In genomic region chr7:118766119-118766833, GRCm38 (mm10) we compare ENCODE assay signal across 8 mouse cellular contexts. TPM values are rescaled to one million over a fixed set of nuclear protein-coding genes. Genes with fewer than 3 reads are reported as not detected.
DNase-seq lines count a peak whose midpoint lies in the region; ATAC-seq lines count a peak whose summit lies in the region.

No protein-coding gene starts in this region.

- no peak overlapping the region for H3K4me2 ChIP-seq in forebrain, embryonic 11.5 days (ENCODE audit: low read depth, low read length, severe bottlenecking)
- peak overlapping the region; percentile 32; the same call in 1 of the 2 replicates for H3K4me2 ChIP-seq in hindbrain, embryonic 16.5 days (ENCODE audit: low read length)
- H3K4me2 ChIP-seq in midbrain, embryonic 14.5 days (ENCODE audit: low read length): no peak overlapping the region

- H3K27me3 ChIP-seq in forebrain, embryonic 11.5 days (ENCODE audit: control insufficient read depth, insufficient read depth, low read length): no peaks in the 10 kb centered on the region
- H3K27me3 ChIP-seq in hindbrain, embryonic 16.5 days (replicated peaks; ENCODE audit: control insufficient read depth, insufficient read depth, low read length): no peaks in the 10 kb centered on the region
- no peaks in the 10 kb centered on the region for H3K27me3 ChIP-seq in midbrain, embryonic 14.5 days (ENCODE audit: control insufficient read depth, insufficient read depth, low read length)

- no peak overlapping the region for H3K4me3 ChIP-seq in forebrain, embryonic 11.5 days (ENCODE audit: low read depth, low read length)
- no peak overlapping the region for H3K4me3 ChIP-seq in hindbrain, embryonic 16.5 days (ENCODE audit: low read length)
- H3K4me3 ChIP-seq in midbrain, embryonic 14.5 days (replicated peaks; ENCODE audit: low read depth, low read length): no peak overlapping the region

- H3K36me3 ChIP-seq in forebrain, embryonic 11.5 days (ENCODE audit: control insufficient read depth, insufficient read depth, low read length): no peaks in the 10 kb centered on the region
- H3K36me3 ChIP-seq in hindbrain, embryonic 16.5 days (ENCODE audit: control insufficient read depth, insufficient read depth, low read length): peaks cover 16% of the 10 kb centered on the region
- peaks cover 61% of the 10 kb centered on the region for H3K36me3 ChIP-seq in midbrain, embryonic 14.5 days (ENCODE audit: control insufficient read depth, insufficient read depth, low read length)

- H3K9me3 ChIP-seq in forebrain, embryonic 11.5 days (ENCODE audit: control insufficient read depth, low read length): no peaks in the 10 kb centered on the region
- no peaks in the 10 kb centered on the region for H3K9me3 ChIP-seq in hindbrain, embryonic 16.5 days (ENCODE audit: control insufficient read depth, low read length)
- H3K9me3 ChIP-seq in midbrain, embryonic 14.5 days (ENCODE audit: control insufficient read depth, low read length): no peaks in the 10 kb centered on the region

- H3K9ac ChIP-seq in forebrain, embryonic 11.5 days (ENCODE audit: low read length): no peak overlapping the region; the same call in 1 of the 2 replicates
- peak overlapping the region; percentile 41; the same call in 1 of the 2 replicates for H3K9ac ChIP-seq in hindbrain, embryonic 16.5 days (ENCODE audit: low read depth, low read length)
- no peak overlapping the region for H3K9ac ChIP-seq in midbrain, embryonic 14.5 days (replicated peaks; ENCODE audit: low read length)

- peak; percentile 73; the same call in 1 of the 2 replicates for ATAC-seq in forebrain, embryonic 11.5 days (replicated peaks; ENCODE audit: low FRiP score)
- peak; percentile 89 for ATAC-seq in hindbrain, embryonic 16.5 days
- peak; percentile 63 for ATAC-seq in midbrain, embryonic 14.5 days (ENCODE audit: low FRiP score, low TSS enrichment)

- peak; percentile 21 for DNase-seq in ovary, postnatal 10 days (ENCODE audit: low spot score)
- no peak for DNase-seq in ovary, adult 18-20 months (ENCODE audit: low spot score)
- peak; percentile 48 for DNase-seq in c-Kit-negative CD71-positive TER-119-positive erythroid progenitor cells, embryonic 14.5 days (ENCODE audit: low read depth, low spot score)
- DNase-seq in forebrain, embryonic 11.5 days (ENCODE audit: low spot score): peak; percentile 73
- peak; percentile 42 to 59 for DNase-seq in left cerebral cortex, adult 8-10 months (ENCODE audit: low spot score in 2 of 2)
- peak; percentile 92 for DNase-seq in midbrain, embryonic 14.5 days
- peak; percentile 41 to 75 for DNase-seq in spleen, postnatal 10 days (ENCODE audit: low spot score in 2 of 2)

- 62% methylated on average over 18 of the region's 18 CpGs for WGBS in forebrain, embryonic 11.5 days
- WGBS in hindbrain, embryonic 16.5 days: 42% methylated on average over 18 of the region's 18 CpGs
- WGBS in midbrain, embryonic 14.5 days: 59% methylated on average over 18 of the region's 18 CpGs

- H3K4me1 ChIP-seq in forebrain, embryonic 11.5 days (replicated peaks; ENCODE audit: control insufficient read depth, insufficient read depth, low read length): no peaks in the 10 kb centered on the region
- peaks cover 5% of the 10 kb centered on the region for H3K4me1 ChIP-seq in hindbrain, embryonic 16.5 days (ENCODE audit: control insufficient read depth, insufficient read depth, low read depth, low read length)
- H3K4me1 ChIP-seq in midbrain, embryonic 14.5 days (ENCODE audit: control insufficient read depth, insufficient read depth, low read length): no peaks in the 10 kb centered on the region

- H3K27ac ChIP-seq in forebrain, embryonic 11.5 days (ENCODE audit: low read depth, low read length): no peak overlapping the region
- peak overlapping the region; percentile 26 for H3K27ac ChIP-seq in hindbrain, embryonic 16.5 days (ENCODE audit: low read depth, low read length)
- H3K27ac ChIP-seq in midbrain, embryonic 14.5 days (replicated peaks; ENCODE audit: low read depth, low read length): no peak overlapping the region

RNA-seq across cellular contexts. Expression of gene Vps35l, which starts 26.2 kb away (rescaled TPM):
- 74.9 and 75.2 TPM in 2 replicates for polyA plus RNA-seq in forebrain, embryonic 11.5 days (2014; fragmentation: Nextera tagmentation; extraction: Ambion mirVana)
- 91.9 and 102 TPM in 2 replicates for polyA plus RNA-seq in hindbrain, embryonic 16.5 days (2015; fragmentation: Nextera tagmentation; extraction: Ambion mirVana)
- total RNA-seq in left cerebral cortex, adult 8-10 months (2022): 10 to 100 TPM; 56.2 to 72.5 (median 59.8) TPM
- 83.6 and 101 TPM in 2 replicates for polyA plus RNA-seq in midbrain, embryonic 14.5 days (2014; fragmentation: Nextera tagmentation; extraction: Ambion mirVana)

RNA-seq across cellular contexts. Expression of gene Ccp110, which starts 53.9 kb away (rescaled TPM):
- polyA plus RNA-seq in forebrain, embryonic 11.5 days (2014; fragmentation: Nextera tagmentation; extraction: Ambion mirVana): 26.8 and 28.0 TPM in 2 replicates
- 22.9 and 29.2 TPM in 2 replicates for polyA plus RNA-seq in hindbrain, embryonic 16.5 days (2015; fragmentation: Nextera tagmentation; extraction: Ambion mirVana)
- total RNA-seq in left cerebral cortex, adult 8-10 months (2022): 10 to 100 TPM; 52.1 to 59.6 (median 56.5) TPM
- polyA plus RNA-seq in midbrain, embryonic 14.5 days (2014; fragmentation: Nextera tagmentation; extraction: Ambion mirVana): 17.4 and 20.1 TPM in 2 replicates
